Mouse (Mus musculus) colon, adult 2 months (tissue): ENCODE results near the gene Pilra. TPM values are rescaled to one million over a fixed set of nuclear protein-coding genes. Genes with fewer than 3 reads are reported as not detected.

Experiments used
- polyA plus RNA-seq: library from polyadenylated mRNA; depleted of rRNA; stranded (reverse); fragments of >200 nt; gene quantifications from 2 replicates; pipeline ENCODE4 v1.2.3, GENCODE M21; 2012; rRNA removed

Gene Pilra
- 1.3 and 3.1 TPM in 2 replicates for polyA plus RNA-seq

GRCm38 (mm10) chr5:137835966-137836520 is at the start of gene Pilra:
TSS of gene Pilra (minus strand) at chr5:137836281.

DNA sequence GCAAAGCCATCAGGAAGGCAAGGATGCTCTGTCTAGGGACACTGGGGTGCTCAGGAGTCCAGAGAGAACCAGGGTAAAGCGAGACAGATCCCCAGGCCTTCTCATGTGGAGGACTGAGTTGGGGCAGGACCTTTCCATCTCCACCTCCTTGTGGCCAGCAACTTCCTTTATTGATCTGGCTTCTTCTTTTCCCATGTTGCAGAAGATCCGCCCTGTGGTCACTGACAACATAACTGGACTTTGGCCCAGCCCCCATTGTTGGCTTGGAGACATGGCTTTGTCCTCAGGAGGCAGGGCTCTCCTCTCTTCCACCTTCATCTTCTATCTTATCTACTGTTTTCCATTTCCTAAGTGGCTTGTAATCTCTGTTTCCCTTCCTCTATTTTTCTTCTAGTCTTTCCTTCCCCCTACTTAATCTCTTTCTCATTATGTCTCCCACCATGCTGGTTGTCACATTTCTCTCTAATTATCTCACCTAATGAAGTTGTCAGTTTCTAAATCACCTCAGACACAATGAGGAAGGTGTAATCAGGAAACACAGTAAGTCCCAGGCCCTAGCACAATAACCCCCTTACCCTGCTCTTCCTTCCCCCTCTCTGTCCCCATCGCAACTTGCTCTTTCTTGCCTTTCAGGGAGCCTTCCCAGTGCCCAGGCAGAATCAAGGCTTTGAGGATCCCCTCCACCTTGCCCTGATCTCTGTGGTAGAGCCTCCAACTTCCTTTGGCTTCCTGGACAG is 35.7 kb upstream of the Pilra start, which contains the start of gene Pilrb2:
Gene Pilrb2 (minus strand): TSS at position 172 of the 737 bp plus-strand sequence.

DNA sequence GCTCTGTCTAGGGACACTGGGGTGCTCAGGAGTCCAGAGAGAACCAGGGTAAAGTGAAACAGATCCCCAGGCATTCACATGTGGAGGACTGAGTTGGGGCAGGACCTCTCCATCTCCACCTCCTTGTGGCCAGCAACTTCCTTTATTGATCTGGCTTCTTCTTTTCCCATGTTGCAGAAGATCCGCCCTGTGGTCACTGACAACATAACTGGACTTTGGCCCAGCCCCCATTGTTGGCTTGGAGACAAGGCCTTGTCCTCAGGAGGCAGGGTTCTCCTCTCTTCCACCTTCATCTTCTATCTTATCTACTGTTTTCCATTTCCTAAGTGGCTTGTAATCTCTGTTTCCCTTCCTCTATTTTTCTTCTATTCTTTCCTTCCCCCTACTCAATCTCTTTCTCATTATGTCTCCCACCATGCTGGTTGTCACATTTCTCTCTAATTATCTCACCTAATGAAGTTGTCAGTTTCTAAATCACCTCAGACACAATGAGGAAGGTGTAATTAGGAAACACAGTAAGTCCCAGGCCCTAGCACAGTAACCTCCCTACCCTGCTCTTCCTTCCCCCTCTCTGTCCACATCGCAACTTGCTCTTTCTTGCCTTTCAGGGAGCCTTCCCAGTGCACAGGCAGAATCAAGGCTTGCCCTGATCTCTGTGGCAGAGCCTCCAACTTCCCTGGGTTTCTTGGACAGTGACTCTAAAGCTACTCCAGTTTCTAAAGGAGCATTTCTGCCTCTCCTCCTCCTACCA is 22.1 kb upstream of the Pilra start, which contains the start of gene Pilrb1:
Gene Pilrb1 (minus strand): TSS at position 147 of the 751 bp plus-strand sequence.

GRCm38 (mm10) chr5:137787151-137787928 is 48.7 kb downstream of the Pilra start, which contains the start of the genes Mepce and Zcwpw1:
TSS of gene Mepce (minus strand) at chr5:137787655.
TSS of gene Zcwpw1 (plus strand) at chr5:137787798.

GRCm38 (mm10) chr5:137778635-137779034 is 57.4 kb downstream of the Pilra start, which contains the start of gene Ppp1r35:
TSS of gene Ppp1r35 (plus strand) at chr5:137778849.

Other genes with a start within 250 kb of the Pilra start
- 108 and 115 TPM in 2 replicates for gene Mospd3, start 235.2 kb downstream of the Pilra start, polyA plus RNA-seq
- 102 and 105 TPM in 2 replicates for gene Pcolce, start 222.5 kb downstream of the Pilra start, polyA plus RNA-seq
- 0.76 and 0.82 TPM in 2 replicates for gene Fbxo24, start 207.3 kb downstream of the Pilra start, polyA plus RNA-seq
- gene Lrch4, start 207.2 kb downstream of the Pilra start, polyA plus RNA-seq, result 72.8 and 76.5 TPM in 2 replicates
- gene Gm20605, start 207.1 kb downstream of the Pilra start, polyA plus RNA-seq, result 43.6 and 44.0 TPM in 2 replicates
- 130 and 133 TPM in 2 replicates for gene Sap25, start 194.9 kb downstream of the Pilra start, polyA plus RNA-seq
- gene Irs3, start 190.6 kb downstream of the Pilra start, polyA plus RNA-seq, result 0.99 and 1.6 TPM in 2 replicates
- gene Agfg2, start 151.6 kb downstream of the Pilra start, polyA plus RNA-seq, result 30.9 and 51.1 TPM in 2 replicates
- 16.7 and 16.8 TPM in 2 replicates for gene Nyap1, start 94.7 kb downstream of the Pilra start, polyA plus RNA-seq
- 172 and 193 TPM in 2 replicates for gene Tsc22d4, start 90.6 kb downstream of the Pilra start, polyA plus RNA-seq
- gene Ppp1r35, start 57.4 kb downstream of the Pilra start, polyA plus RNA-seq, result 57.8 and 59.4 TPM in 2 replicates
- gene Mepce, start 48.6 kb downstream of the Pilra start, polyA plus RNA-seq, result 33.8 and 34.4 TPM in 2 replicates
- gene Zcwpw1, start 48.5 kb downstream of the Pilra start, polyA plus RNA-seq, result 0.28 and 0.30 TPM in 2 replicates
- 1.7 and 2.0 TPM in 2 replicates for gene Pilrb1, start 21.8 kb upstream of the Pilra start, polyA plus RNA-seq
- 2.7 and 2.8 TPM in 2 replicates for gene Pilrb2, start 35.5 kb upstream of the Pilra start, polyA plus RNA-seq
- 5.7 and 7.1 TPM in 2 replicates for gene Cyp3a13, start 85.3 kb upstream of the Pilra start, polyA plus RNA-seq
- gene Gjc3, start 126.8 kb upstream of the Pilra start, polyA plus RNA-seq, result 0.12 and 0.35 TPM in 2 replicates
- 0.88 and 1.7 TPM in 2 replicates for gene Azgp1, start 145.2 kb upstream of the Pilra start, polyA plus RNA-seq
- gene Smok3a, start 185.0 kb upstream of the Pilra start, polyA plus RNA-seq, result not detected in 2 replicates
- gene Smok3b, start 185.1 kb upstream of the Pilra start, polyA plus RNA-seq, result not detected in 2 replicates
- gene Smok3c, start 216.9 kb upstream of the Pilra start, polyA plus RNA-seq, result not detected in 2 replicates
- gene Zkscan1, start 248.8 kb upstream of the Pilra start, polyA plus RNA-seq, result 3.5 and 4.0 TPM in 2 replicates